Mouse (Mus musculus) ES-E14 (cell line): ENCODE measurements around the gene Mta1.

Source experiments
- MAFK ChIP-seq: IDR thresholded peaks from 2 replicates; pipeline ENCODE4 v1.6.1; 2014; ENCODE audit warnings: mild to moderate bottlenecking, low read depth, low read length, inconsistent platforms; ENCODE audit not compliant: insufficient read depth
- ZC3H11A ChIP-seq: IDR thresholded peaks from 2 replicates; pipeline ENCODE4 v1.6.1; 2012; ENCODE audit warnings: low read depth, mild to moderate bottlenecking, inconsistent platforms, low read length, borderline replicate concordance

DNA sequence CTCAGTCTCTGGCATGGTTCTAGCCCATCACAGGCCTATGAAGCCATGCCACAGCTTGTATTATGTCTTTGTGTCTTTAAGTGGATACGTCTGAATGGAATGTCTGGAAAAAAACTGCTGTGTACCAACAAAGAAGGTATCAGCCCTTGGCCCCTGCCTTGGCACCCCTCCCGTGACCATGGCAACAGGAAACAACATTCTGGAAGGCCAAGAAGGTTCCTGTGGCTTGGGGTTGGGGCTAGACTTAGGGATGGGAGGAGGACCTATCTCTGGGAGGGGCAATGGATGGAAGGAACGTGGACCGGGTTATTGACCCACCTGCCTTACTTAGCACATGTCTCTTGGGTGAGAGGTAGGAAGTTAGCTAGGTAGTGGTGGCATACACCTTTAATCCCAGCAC is 51.3 kb downstream of the Mta1 start:
- no peak for TF ChIP-seq MAFK
- TF ChIP-seq ZC3H11A, result no peak
